Mouse (Mus musculus) small intestine, adult 2 months (tissue): Measurements from ENCODE around the gene Mthfd2. TPM values are rescaled to one million over a fixed set of nuclear protein-coding genes. Genes with fewer than 3 reads are reported as not detected.

Experiments used
- H3K27ac ChIP-seq: fragments of 200-500 bp; 2 replicates; pipeline ENCODE4 v1.5.1; 2012; ENCODE audit warnings: low read depth, low read length, control low read depth, inconsistent platforms; ENCODE audit not compliant: insufficient read depth
- H3K27me3 ChIP-seq: fragments of 200-500 bp; 2 replicates; pipeline ENCODE4 v1.6.1; 2012; ENCODE audit warnings: mild to moderate bottlenecking, moderate library complexity, low read length, inconsistent platforms; ENCODE audit not compliant: control insufficient read depth, insufficient read depth
- H3K36me3 ChIP-seq: fragments of 200-500 bp; 2 replicates; pipeline ENCODE4 v1.6.1; 2012; ENCODE audit warnings: mild to moderate bottlenecking, low read length, control low read depth, inconsistent platforms; ENCODE audit not compliant: control insufficient read depth, insufficient read depth
- H3K4me1 ChIP-seq: fragments of 200-500 bp; 2 replicates; pipeline ENCODE4 v1.6.1; 2012; ENCODE audit warnings: low read length, inconsistent platforms, mixed read lengths; ENCODE audit not compliant: control insufficient read depth, insufficient read depth, insufficient read length
- H3K4me3 ChIP-seq: fragments of 200-500 bp; 2 replicates; pipeline ENCODE4 v1.5.1; 2012; ENCODE audit warnings: low read depth, mild to moderate bottlenecking, control low read depth, inconsistent platforms, low read length, moderate library complexity
- CTCF ChIP-seq: fragments of 200-500 bp; IDR thresholded peaks from 2 replicates; pipeline ENCODE4 v1.5.1; 2012; ENCODE audit warnings: low read depth, mild to moderate bottlenecking, control low read depth, inconsistent platforms, low read length, moderate library complexity, mixed read lengths; ENCODE audit not compliant: insufficient replicate concordance, insufficient read length; ENCODE audit errors: extremely low read depth
- POLR2A ChIP-seq: fragments of 200-500 bp; IDR thresholded peaks from 2 replicates; pipeline ENCODE4 v1.6.1; 2012; ENCODE audit warnings: low read depth, mild to moderate bottlenecking, control low read depth, inconsistent platforms, low read length, moderate library complexity
- WGBS: fragments of 180-500 bp; shearing (Covaris S2); methylation state at CpG from one replicate; pipeline ENCODE4 v1.1.7; 2018; 5-methylcytosine and 5-hydroxymethylcytosine counted together
- polyA plus RNA-seq: library from polyadenylated mRNA; depleted of rRNA; stranded (reverse); fragments of >200 nt; gene quantifications from 2 replicates; pipeline ENCODE4 v1.2.3, GENCODE M21; 2012; rRNA removed

The Mthfd2 gene
- polyA plus RNA-seq, 1 experiment = 3.3 TPM

DNA sequence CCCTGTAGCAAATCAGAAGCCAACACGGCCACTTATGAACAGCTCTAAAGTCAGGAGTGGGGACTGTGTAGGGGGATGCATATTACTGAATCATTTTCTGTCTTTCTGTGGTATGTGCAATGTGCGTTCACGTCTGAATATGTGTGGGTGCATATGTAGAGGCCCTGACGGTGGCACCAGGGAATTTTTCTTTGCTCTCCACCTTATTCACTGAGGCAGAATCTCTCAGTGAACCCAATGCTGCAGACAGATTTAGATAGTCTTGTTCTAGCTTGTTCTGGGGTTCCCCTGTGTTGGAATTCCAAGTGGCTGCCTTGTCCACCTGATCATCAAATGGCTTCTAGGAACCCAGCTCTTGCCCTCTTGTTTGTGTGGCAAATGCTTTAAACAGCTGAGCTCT, 58.1 kb downstream of the Mthfd2 start:
- Histone ChIP-seq H3K27ac (no peak overlapping the region), H3K36me3 (peaks cover 3% of the 10 kb centered on the region; the same call in 1 of the 2 replicates), H3K4me1 (no peaks in the 10 kb centered on the region), H3K27me3 (no peaks in the 10 kb centered on the region), H3K4me3 (no peak overlapping the region)
- WGBS = 70% methylated on average over 4 of the region's 4 CpGs
- TF ChIP-seq CTCF = no peak

DNA sequence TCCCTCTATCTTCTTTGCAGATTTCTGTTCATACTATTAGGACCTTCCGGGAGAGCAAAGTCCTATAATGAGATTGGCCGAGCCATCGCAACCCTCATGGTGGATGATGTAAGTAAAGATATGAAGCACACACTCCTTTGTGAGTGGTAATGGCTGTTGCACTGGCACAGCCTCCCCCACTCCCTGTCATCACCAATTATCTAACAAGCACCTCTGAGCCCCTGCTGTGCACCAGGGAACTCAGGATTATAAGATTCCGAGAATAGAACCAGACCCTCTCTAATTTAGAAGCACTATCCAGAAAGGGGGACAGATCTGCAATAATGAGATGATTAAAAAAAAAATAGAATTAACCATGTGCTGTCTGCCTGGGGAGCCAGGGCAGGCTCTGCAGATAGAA, 60.1 kb downstream of the Mthfd2 start:
- WGBS = 90% methylated on average over 4 of the region's 4 CpGs
- H3K4me3 ChIP-seq = no peak overlapping the region
- H3K36me3 ChIP-seq = peaks cover 4% of the 10 kb centered on the region; the same call in 1 of the 2 replicates
- H3K27me3 ChIP-seq = no peaks in the 10 kb centered on the region
- TF ChIP-seq CTCF = no peak
- TF ChIP-seq POLR2A = no peak
- H3K4me1 ChIP-seq = no peaks in the 10 kb centered on the region
- H3K27ac ChIP-seq = no peak overlapping the region

DNA sequence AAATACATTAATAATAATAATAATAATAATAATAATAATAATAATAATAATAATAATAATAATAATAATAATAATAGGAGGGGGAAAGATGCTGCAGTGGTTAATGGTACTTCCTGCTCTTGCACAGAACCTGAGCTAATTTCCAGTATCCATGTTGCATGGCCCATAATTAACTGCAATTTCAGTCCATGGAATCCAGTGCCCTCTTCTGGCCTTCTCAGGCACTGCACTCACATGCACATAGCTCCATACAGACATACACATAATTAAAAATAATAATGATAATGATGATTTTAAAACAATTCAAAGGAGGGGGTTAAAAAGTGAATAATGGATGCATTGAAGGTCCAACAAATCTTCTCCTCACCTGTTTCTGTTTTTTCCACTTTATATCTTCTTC, 60.5 kb downstream of the Mthfd2 start:
- no peak for TF ChIP-seq CTCF
- no peak for TF ChIP-seq POLR2A
- no peaks in the 10 kb centered on the region for H3K27me3 ChIP-seq
- no peak overlapping the region for H3K4me3 ChIP-seq
- H3K4me1 ChIP-seq = no peaks in the 10 kb centered on the region
- no peak overlapping the region for H3K27ac ChIP-seq
- peaks cover 4% of the 10 kb centered on the region; the same call in 1 of the 2 replicates for H3K36me3 ChIP-seq

DNA sequence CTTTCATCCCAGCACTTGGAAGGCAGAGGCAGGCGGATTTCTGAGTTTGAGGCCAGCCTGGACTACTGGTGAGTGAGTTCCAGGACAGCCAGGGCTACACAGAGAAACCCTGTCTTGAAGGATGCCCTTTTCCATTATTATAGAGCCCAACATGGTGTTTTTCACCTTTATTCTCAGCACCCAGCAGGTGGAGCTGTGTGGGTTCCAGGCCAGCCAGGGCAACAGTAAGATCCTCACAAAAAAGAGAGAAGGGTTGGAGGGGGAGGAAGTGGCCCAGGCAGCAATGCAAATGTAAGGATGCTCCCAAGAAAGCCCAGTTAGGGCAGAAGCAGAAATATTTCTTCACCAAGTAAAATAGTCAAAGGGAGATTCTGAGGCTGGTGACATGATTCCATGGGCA, 61.2 kb downstream of the Mthfd2 start:
- Histone ChIP-seq H3K36me3 (peaks cover 4% of the 10 kb centered on the region; the same call in 1 of the 2 replicates), H3K27me3 (no peaks in the 10 kb centered on the region), H3K27ac (no peak overlapping the region), H3K4me3 (no peak overlapping the region), H3K4me1 (no peaks in the 10 kb centered on the region)
- 100% methylated on average over 1 of the region's 1 CpGs for WGBS
- TF ChIP-seq CTCF = no peak
- no peak for TF ChIP-seq POLR2A

Other genes with a start within 250 kb of the Mthfd2 start
- 6.4 and 9.9 TPM in 2 replicates for gene Pcgf1, start 248.0 kb downstream of the Mthfd2 start, polyA plus RNA-seq
- gene Lbx2, start 239.5 kb downstream of the Mthfd2 start, polyA plus RNA-seq = 0.42 and 0.91 TPM in 2 replicates
- gene Ccdc142, start 224.3 kb downstream of the Mthfd2 start, polyA plus RNA-seq = 4.9 and 7.5 TPM in 2 replicates
- gene Gm42688, start 224.3 kb downstream of the Mthfd2 start, polyA plus RNA-seq = 3.2 and 4.2 TPM in 2 replicates
- 73.8 and 82.0 TPM in 2 replicates for gene Mrpl53, start 216.9 kb downstream of the Mthfd2 start, polyA plus RNA-seq
- gene Mogs, start 210.4 kb downstream of the Mthfd2 start, polyA plus RNA-seq = 34.2 and 45.6 TPM in 2 replicates
- gene Wbp1, start 204.3 kb downstream of the Mthfd2 start, polyA plus RNA-seq = 91.6 and 183 TPM in 2 replicates
- gene Ino80b, start 200.5 kb downstream of the Mthfd2 start, polyA plus RNA-seq = 30.3 and 70.3 TPM in 2 replicates
- gene Rtkn, start 190.4 kb downstream of the Mthfd2 start, polyA plus RNA-seq = 47.3 and 179 TPM in 2 replicates
- gene Wdr54, start 169.5 kb downstream of the Mthfd2 start, polyA plus RNA-seq = 0.90 and 1.3 TPM in 2 replicates
- 0.09 TPM in 1 of 2 replicates, not detected in the other for gene 1700003E16Rik, start 169.5 kb downstream of the Mthfd2 start, polyA plus RNA-seq
- 77.1 and 168 TPM in 2 replicates for gene Dctn1, start 160.0 kb downstream of the Mthfd2 start, polyA plus RNA-seq
- 10.0 and 11.4 TPM in 2 replicates for gene Slc4a5, start 106.1 kb downstream of the Mthfd2 start, polyA plus RNA-seq
- gene Mob1a, start 108 bp upstream of the Mthfd2 start, polyA plus RNA-seq = 4.1 and 19.5 TPM in 2 replicates
- 4.4 and 7.3 TPM in 2 replicates for gene Bola3, start 23.2 kb upstream of the Mthfd2 start, polyA plus RNA-seq
- 9.0 and 15.4 TPM in 2 replicates for gene Tet3, start 133.2 kb upstream of the Mthfd2 start, polyA plus RNA-seq
- gene Dguok, start 181.1 kb upstream of the Mthfd2 start, polyA plus RNA-seq = 12.4 and 19.7 TPM in 2 replicates
- gene Actg2, start 210.4 kb upstream of the Mthfd2 start, polyA plus RNA-seq = 316 and 353 TPM in 2 replicates
- gene Stambp, start 246.8 kb upstream of the Mthfd2 start, polyA plus RNA-seq = 4.4 and 9.5 TPM in 2 replicates